Mouse (Mus musculus): Measurements from ENCODE around the gene Klhl18. TPM values are rescaled to one million over a fixed set of nuclear protein-coding genes. Genes with fewer than 3 reads are reported as not detected.

Klhl18 gene
- total RNA-seq, 1 experiment from 2014 or later: 12.7 TPM

Other genes starting within 250 kb of the Klhl18 start
- 14.2 and 17.2 TPM in 2 replicates for gene Cspg5, start 232.9 kb downstream of the Klhl18 start, total RNA-seq (2021)
- 6.5 and 9.4 TPM in 2 replicates for gene Elp6, start 171.5 kb downstream of the Klhl18 start, total RNA-seq (2021)
- gene Scap, start 143.4 kb downstream of the Klhl18 start, total RNA-seq (2021): 67.9 and 75.7 TPM in 2 replicates
- 46.6 and 47.1 TPM in 2 replicates for gene Ptpn23, start 68.5 kb downstream of the Klhl18 start, total RNA-seq (2021)
- 3.0 and 10.4 TPM in 2 replicates for gene Ngp, start 56.9 kb downstream of the Klhl18 start, total RNA-seq (2021)
- gene Kif9, start 264 bp upstream of the Klhl18 start, total RNA-seq (2021): 1.1 and 1.3 TPM in 2 replicates
- 80.3 and 88.2 TPM in 2 replicates for gene Setd2, start 55.9 kb upstream of the Klhl18 start, total RNA-seq (2021)
- 8.4 and 10.5 TPM in 2 replicates for gene Nradd, start 147.8 kb upstream of the Klhl18 start, total RNA-seq (2021)
- 9.1 and 15.4 TPM in 2 replicates for gene Nbeal2, start 177.5 kb upstream of the Klhl18 start, total RNA-seq (2021)
- 60.4 and 79.3 TPM in 2 replicates for gene Ccdc12, start 179.8 kb upstream of the Klhl18 start, total RNA-seq (2021)

Data from adrenal gland, postnatal 14 days (tissue).